Mouse (Mus musculus): ENCODE data around the gene Mcrs1. TPM values are rescaled to one million over a fixed set of nuclear protein-coding genes. Genes with fewer than 3 reads are reported as not detected.

Mcrs1 gene
- 14.0 TPM for polyA plus RNA-seq (2015; fragmentation: Illumina TruSeq; extraction: RNeasy Lipid Tissue Mini Kit (QIAGEN cat#74804); ENCODE audit: insufficient read depth, low read depth, low replicate concordance)

GRCm38 (mm10) chr15:99251626-99252380 is at the start of gene Mcrs1:
TSS of gene Mcrs1 (minus strand) at chr15:99251961.

GRCm38 (mm10) chr15:99295484-99295981 is 43.8 kb upstream of the Mcrs1 start, which contains the start of gene Fam186b:
TSS of gene Fam186b (minus strand) at chr15:99295888.

GRCm38 (mm10) chr15:99294813-99295374 is 43.1 kb upstream of the Mcrs1 start, which contains the start of gene Prpf40b:
TSS of gene Prpf40b (plus strand) at chr15:99295087.

GRCm38 (mm10) chr15:99224208-99224911 is 27.4 kb downstream of the Mcrs1 start, which contains the start of gene Kcnh3:
TSS of gene Kcnh3 (plus strand) at chr15:99224861.

Other genes with a start within 250 kb of the Mcrs1 start
- gene Tuba1c, start 222.1 kb downstream of the Mcrs1 start, polyA plus RNA-seq (2015; fragmentation: Illumina TruSeq; extraction: RNeasy Lipid Tissue Mini Kit (QIAGEN cat#74804); ENCODE audit: insufficient read depth, low read depth, low replicate concordance): 14.2 TPM
- gene Prph, start 196.8 kb downstream of the Mcrs1 start, polyA plus RNA-seq (2015; fragmentation: Illumina TruSeq; extraction: RNeasy Lipid Tissue Mini Kit (QIAGEN cat#74804); ENCODE audit: insufficient read depth, low read depth, low replicate concordance): 3.3 TPM
- gene Troap, start 177.4 kb downstream of the Mcrs1 start, polyA plus RNA-seq (2015; fragmentation: Illumina TruSeq; extraction: RNeasy Lipid Tissue Mini Kit (QIAGEN cat#74804); ENCODE audit: insufficient read depth, low read depth, low replicate concordance): 0.35 TPM
- gene C1ql4, start 164.1 kb downstream of the Mcrs1 start, polyA plus RNA-seq (2015; fragmentation: Illumina TruSeq; extraction: RNeasy Lipid Tissue Mini Kit (QIAGEN cat#74804); ENCODE audit: insufficient read depth, low read depth, low replicate concordance): not detected
- 0.72 TPM for gene Dnajc22, start 158.8 kb downstream of the Mcrs1 start, polyA plus RNA-seq (2015; fragmentation: Illumina TruSeq; extraction: RNeasy Lipid Tissue Mini Kit (QIAGEN cat#74804); ENCODE audit: insufficient read depth, low read depth, low replicate concordance)
- gene Spats2, start 126.0 kb downstream of the Mcrs1 start, polyA plus RNA-seq (2015; fragmentation: Illumina TruSeq; extraction: RNeasy Lipid Tissue Mini Kit (QIAGEN cat#74804); ENCODE audit: insufficient read depth, low read depth, low replicate concordance): 1.5 TPM
- gene Kcnh3, start 27.1 kb downstream of the Mcrs1 start, polyA plus RNA-seq (2015; fragmentation: Illumina TruSeq; extraction: RNeasy Lipid Tissue Mini Kit (QIAGEN cat#74804); ENCODE audit: insufficient read depth, low read depth, low replicate concordance): 0.70 TPM
- 33.0 TPM for gene Prpf40b, start 43.1 kb upstream of the Mcrs1 start, polyA plus RNA-seq (2015; fragmentation: Illumina TruSeq; extraction: RNeasy Lipid Tissue Mini Kit (QIAGEN cat#74804); ENCODE audit: insufficient read depth, low read depth, low replicate concordance)
- gene Fam186b, start 43.9 kb upstream of the Mcrs1 start, polyA plus RNA-seq (2015; fragmentation: Illumina TruSeq; extraction: RNeasy Lipid Tissue Mini Kit (QIAGEN cat#74804); ENCODE audit: insufficient read depth, low read depth, low replicate concordance): not detected
- gene Fmnl3, start 118.5 kb upstream of the Mcrs1 start, polyA plus RNA-seq (2015; fragmentation: Illumina TruSeq; extraction: RNeasy Lipid Tissue Mini Kit (QIAGEN cat#74804); ENCODE audit: insufficient read depth, low read depth, low replicate concordance): 7.1 TPM
- gene Tmbim6, start 140.9 kb upstream of the Mcrs1 start, polyA plus RNA-seq (2015; fragmentation: Illumina TruSeq; extraction: RNeasy Lipid Tissue Mini Kit (QIAGEN cat#74804); ENCODE audit: insufficient read depth, low read depth, low replicate concordance): 82.7 TPM
- 1.2 TPM for gene Nckap5l, start 205.8 kb upstream of the Mcrs1 start, polyA plus RNA-seq (2015; fragmentation: Illumina TruSeq; extraction: RNeasy Lipid Tissue Mini Kit (QIAGEN cat#74804); ENCODE audit: insufficient read depth, low read depth, low replicate concordance)
- gene Bcdin3d, start 222.8 kb upstream of the Mcrs1 start, polyA plus RNA-seq (2015; fragmentation: Illumina TruSeq; extraction: RNeasy Lipid Tissue Mini Kit (QIAGEN cat#74804); ENCODE audit: insufficient read depth, low read depth, low replicate concordance): 2.5 TPM

All from pancreas, adult 10 weeks (tissue).